Mouse (Mus musculus): ENCODE data around the gene Fat3. TPM values are rescaled to one million over a fixed set of nuclear protein-coding genes. Genes with fewer than 3 reads are reported as not detected.

The Fat3 gene
- polyA plus RNA-seq, 1 experiment, result not detected

DNA sequence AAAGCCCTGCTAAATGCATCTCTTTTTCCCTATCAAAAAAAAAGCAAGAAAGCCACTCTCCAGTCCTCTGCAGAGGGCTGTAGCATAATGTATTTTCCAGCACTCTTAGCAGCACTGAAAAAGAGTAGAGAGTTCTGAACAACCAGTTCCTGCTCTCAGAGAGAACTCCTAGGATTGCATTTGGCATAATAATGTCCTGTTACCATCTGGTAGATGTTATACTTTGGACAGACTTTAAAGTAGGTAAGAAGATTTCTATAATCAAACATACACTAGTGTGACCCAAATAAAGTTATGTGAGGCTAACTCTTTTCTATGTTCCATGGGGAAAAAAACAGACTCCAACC lies 230.3 kb downstream of the Fat3 start:
- no peak overlapping the region for H3K4me3 ChIP-seq (replicated peaks; ENCODE audit: control insufficient read depth, low read depth, low read length)
- H3K27ac ChIP-seq (ENCODE audit: control insufficient read depth, insufficient read depth, low read depth, low read length, poor library complexity), result no peak overlapping the region
- no peak for TF ChIP-seq POLR2A (IDR thresholded peaks at IDR 0.05; ENCODE audit: borderline replicate concordance, control insufficient read depth, low read depth, low read length)
- no peak for TF ChIP-seq CTCF (IDR thresholded peaks at IDR 0.05; ENCODE audit: control insufficient read depth, insufficient read depth, low read length)
- no peaks in the 10 kb centered on the region for H3K4me1 ChIP-seq (ENCODE audit: control insufficient read depth, insufficient read depth, low read length)

DNA sequence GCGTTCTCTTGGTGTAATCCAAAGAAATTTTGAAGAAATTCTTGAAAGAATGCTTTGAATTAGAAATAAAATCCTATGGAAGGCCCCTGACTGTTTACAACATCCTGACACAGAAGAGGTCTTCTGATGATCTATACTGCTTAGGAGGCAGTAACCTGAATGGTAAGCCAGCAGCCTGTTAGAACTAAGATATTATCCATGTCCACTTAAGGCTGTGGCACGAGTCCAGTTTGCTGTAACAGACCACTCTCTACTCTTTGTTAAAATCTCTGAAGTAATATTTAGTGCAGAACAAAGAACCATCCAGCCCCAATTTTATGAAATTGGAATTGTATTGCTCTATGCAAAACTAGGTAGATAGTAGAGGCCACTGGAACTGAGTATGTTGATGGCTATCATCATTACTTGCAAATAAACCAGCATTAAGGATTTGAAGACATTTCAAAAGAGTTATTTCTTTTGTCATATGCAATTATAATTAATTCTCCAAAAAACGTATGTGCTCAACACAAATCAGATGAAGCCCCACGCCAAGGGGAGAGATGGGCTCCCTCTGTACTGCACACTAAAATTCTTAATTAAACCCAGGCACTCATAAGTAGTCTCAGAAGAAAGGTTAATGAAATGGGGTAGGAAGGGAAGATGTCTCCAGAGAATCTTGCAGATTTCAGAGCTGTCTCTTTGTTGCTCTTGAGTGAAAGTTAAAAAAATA lies 230.9 kb downstream of the Fat3 start:
- no peak overlapping the region for H3K4me3 ChIP-seq (replicated peaks; ENCODE audit: control insufficient read depth, low read depth, low read length)
- H3K4me1 ChIP-seq (ENCODE audit: control insufficient read depth, insufficient read depth, low read length), result no peaks in the 10 kb centered on the region
- WGBS, result 73% methylated on average over 4 of the region's 4 CpGs
- no peak for TF ChIP-seq CTCF (IDR thresholded peaks at IDR 0.05; ENCODE audit: control insufficient read depth, insufficient read depth, low read length)
- TF ChIP-seq POLR2A (IDR thresholded peaks at IDR 0.05; ENCODE audit: borderline replicate concordance, control insufficient read depth, low read depth, low read length), result no peak
- no peak overlapping the region for H3K27ac ChIP-seq (ENCODE audit: control insufficient read depth, insufficient read depth, low read depth, low read length, poor library complexity)

DNA sequence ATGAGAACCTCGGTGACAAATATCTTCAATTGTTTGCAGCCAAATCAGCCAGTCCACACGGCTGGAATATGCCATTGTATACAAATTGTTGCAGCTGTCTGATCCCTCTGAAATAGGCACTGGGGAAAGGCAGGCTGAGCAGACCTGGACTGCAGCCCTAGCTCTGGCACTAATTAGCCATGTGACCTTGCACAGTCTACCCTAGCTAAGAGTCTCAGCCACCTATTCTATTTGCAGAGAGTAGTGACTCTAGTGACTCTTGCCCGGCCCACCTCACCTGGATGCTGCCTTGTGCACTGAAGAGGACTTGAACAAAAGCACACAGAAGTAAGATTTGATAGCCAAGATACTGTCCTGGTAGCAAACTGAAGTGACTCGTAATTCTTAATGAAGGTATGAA lies 235.6 kb downstream of the Fat3 start:
- no peak overlapping the region for H3K4me3 ChIP-seq (replicated peaks; ENCODE audit: control insufficient read depth, low read depth, low read length)
- WGBS, result 73% methylated on average over 4 of the region's 4 CpGs
- no peaks in the 10 kb centered on the region for H3K4me1 ChIP-seq (ENCODE audit: control insufficient read depth, insufficient read depth, low read length)
- no peak overlapping the region for H3K27ac ChIP-seq (ENCODE audit: control insufficient read depth, insufficient read depth, low read depth, low read length, poor library complexity)
- no peak for TF ChIP-seq POLR2A (IDR thresholded peaks at IDR 0.05; ENCODE audit: borderline replicate concordance, control insufficient read depth, low read depth, low read length)
- TF ChIP-seq CTCF (IDR thresholded peaks at IDR 0.05; ENCODE audit: control insufficient read depth, insufficient read depth, low read length), result no peak

DNA sequence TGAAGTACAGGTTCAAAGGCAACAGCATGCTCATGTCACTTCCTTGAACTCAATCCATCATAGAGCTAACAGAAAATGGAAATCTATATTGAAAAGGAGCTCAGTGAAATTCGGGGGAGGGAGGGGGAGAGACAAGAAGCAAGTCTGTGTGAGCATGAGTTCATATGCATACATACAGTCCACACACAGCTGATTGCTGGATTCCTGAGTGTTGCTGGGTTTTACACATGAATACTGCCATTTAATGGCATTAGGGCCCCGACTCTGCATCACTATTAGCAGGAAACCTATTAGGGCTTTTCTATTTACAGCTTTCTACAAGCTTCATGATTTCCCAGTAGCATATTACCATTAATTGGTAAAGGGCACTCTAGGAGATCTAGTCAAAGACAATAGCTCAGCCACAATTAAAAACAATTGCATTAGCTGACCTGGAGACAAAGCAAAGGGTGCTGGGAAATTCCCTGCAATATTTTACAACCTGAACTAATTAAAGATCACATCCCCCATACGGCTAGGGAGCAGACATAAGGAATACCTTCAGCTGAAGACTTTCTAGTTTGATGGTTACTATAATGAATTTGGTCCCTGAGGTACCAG lies 243.7 kb downstream of the Fat3 start:
- Histone ChIP-seq H3K4me3 (replicated peaks; ENCODE audit: control insufficient read depth, low read depth, low read length) (no peak overlapping the region), H3K27ac (ENCODE audit: control insufficient read depth, insufficient read depth, low read depth, low read length, poor library complexity) (no peak overlapping the region), H3K4me1 (ENCODE audit: control insufficient read depth, insufficient read depth, low read length) (no peaks in the 10 kb centered on the region)
- no peak for TF ChIP-seq POLR2A (IDR thresholded peaks at IDR 0.05; ENCODE audit: borderline replicate concordance, control insufficient read depth, low read depth, low read length)
- no peak for TF ChIP-seq CTCF (IDR thresholded peaks at IDR 0.05; ENCODE audit: control insufficient read depth, insufficient read depth, low read length)
- 60% methylated on average over 3 of the region's 3 CpGs for WGBS

DNA sequence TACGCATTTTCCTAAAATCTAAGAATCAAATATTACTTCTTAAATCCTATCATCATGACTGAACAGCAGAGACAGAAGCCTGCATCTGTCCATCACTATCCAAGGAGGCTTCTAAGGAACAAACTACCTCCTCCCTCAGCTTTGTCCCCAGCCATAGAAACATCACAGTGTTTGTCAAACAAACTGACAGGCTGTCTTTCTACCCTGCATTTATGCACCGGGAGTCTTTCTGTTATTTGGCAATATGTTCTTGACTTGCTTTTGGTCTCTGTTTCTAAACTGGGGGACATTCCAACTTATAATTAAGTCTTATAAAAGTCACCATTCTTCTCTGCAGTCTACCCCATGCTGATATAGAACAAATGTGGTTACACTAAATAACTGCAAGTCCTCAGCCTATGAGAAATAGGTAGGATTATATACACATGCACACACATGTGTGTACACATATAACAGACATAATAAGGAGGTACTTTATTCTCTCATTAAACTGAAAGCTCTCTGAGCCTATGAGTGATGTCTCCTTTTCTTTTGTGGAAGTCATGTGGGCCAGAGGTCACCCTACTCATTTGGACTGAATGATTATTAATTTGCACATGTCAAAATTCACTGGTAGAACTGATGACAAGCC lies 244.4 kb downstream of the Fat3 start:
- TF ChIP-seq CTCF (IDR thresholded peaks at IDR 0.05; ENCODE audit: control insufficient read depth, insufficient read depth, low read length) (no peak), POLR2A (IDR thresholded peaks at IDR 0.05; ENCODE audit: borderline replicate concordance, control insufficient read depth, low read depth, low read length) (no peak)
- Histone ChIP-seq H3K27ac (ENCODE audit: control insufficient read depth, insufficient read depth, low read depth, low read length, poor library complexity) (no peak overlapping the region), H3K4me3 (replicated peaks; ENCODE audit: control insufficient read depth, low read depth, low read length) (no peak overlapping the region), H3K4me1 (ENCODE audit: control insufficient read depth, insufficient read depth, low read length) (no peaks in the 10 kb centered on the region)
- 84% methylated on average over 2 of the region's 2 CpGs for WGBS

DNA sequence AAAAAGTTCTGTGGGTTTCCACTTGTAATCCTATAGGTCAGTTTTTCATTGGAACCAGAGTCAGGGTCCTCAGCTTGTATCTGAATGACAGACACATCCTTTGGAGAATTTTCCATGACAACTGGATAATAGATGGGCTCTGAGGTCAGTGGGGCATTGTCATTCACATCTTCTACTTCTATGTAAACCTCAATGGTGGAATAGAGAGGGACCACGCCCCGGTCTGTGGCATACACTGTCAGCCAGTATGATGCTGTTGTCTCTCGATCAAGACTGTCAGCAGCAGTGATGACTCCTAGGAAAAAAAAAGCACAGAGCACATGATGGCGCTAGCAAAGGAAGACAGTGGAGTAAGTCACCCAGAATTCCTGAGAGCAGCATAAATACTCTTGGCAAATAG lies 254.3 kb downstream of the Fat3 start:
- no peak overlapping the region for H3K4me3 ChIP-seq (replicated peaks; ENCODE audit: control insufficient read depth, low read depth, low read length)
- no peak overlapping the region for H3K27ac ChIP-seq (ENCODE audit: control insufficient read depth, insufficient read depth, low read depth, low read length, poor library complexity)
- TF ChIP-seq POLR2A (IDR thresholded peaks at IDR 0.05; ENCODE audit: borderline replicate concordance, control insufficient read depth, low read depth, low read length), result no peak
- TF ChIP-seq CTCF (IDR thresholded peaks at IDR 0.05; ENCODE audit: control insufficient read depth, insufficient read depth, low read length), result no peak
- 79% methylated on average over 4 of the region's 4 CpGs for WGBS
- H3K4me1 ChIP-seq (ENCODE audit: control insufficient read depth, insufficient read depth, low read length), result no peaks in the 10 kb centered on the region

DNA sequence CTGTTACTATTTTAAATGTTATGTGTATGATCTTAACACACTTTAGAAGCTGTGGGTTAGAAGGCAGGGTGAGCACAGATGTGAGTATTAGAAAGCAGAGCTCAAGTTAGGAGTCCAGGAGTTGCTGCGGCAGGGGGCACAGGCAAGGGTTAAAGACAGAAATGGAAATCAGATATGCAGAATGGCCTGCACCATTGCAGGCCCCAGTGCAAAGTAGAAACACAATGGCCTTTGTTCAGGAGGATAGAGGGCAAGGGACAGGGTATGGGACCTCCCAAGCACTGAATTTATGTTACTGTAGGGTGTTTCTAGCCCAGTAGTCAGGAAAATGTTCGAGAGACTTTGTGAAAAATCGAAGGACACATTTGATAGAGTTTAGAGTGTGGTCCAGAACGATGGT lies 269.5 kb downstream of the Fat3 start:
- 77% methylated on average over 4 of the region's 4 CpGs for WGBS
- Histone ChIP-seq H3K4me3 (replicated peaks; ENCODE audit: control insufficient read depth, low read depth, low read length) (no peak overlapping the region), H3K4me1 (ENCODE audit: control insufficient read depth, insufficient read depth, low read length) (no peaks in the 10 kb centered on the region), H3K27ac (ENCODE audit: control insufficient read depth, insufficient read depth, low read depth, low read length, poor library complexity) (no peak overlapping the region)
- TF ChIP-seq POLR2A (IDR thresholded peaks at IDR 0.05; ENCODE audit: borderline replicate concordance, control insufficient read depth, low read depth, low read length), result no peak
- no peak for TF ChIP-seq CTCF (IDR thresholded peaks at IDR 0.05; ENCODE audit: control insufficient read depth, insufficient read depth, low read length)

DNA sequence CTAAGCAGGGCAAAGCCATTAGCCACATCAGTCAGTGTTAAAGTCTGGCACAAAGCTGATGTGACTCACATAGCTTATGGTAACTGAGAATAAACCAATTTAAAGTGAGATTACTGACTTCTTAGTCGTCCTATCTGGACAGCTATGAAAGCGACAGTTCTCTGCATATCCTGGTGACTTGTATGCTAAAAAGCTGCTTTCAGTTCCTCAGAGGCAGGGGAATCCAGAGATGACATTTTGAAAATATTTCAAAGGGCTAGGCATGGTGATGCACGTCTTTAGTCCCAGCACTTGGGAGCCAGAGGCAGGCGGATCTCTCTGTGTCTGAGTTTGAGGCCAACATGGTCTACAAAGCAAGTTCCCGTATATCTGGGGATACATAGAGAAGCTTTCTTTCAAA lies 272.2 kb downstream of the Fat3 start:
- H3K4me3 ChIP-seq (replicated peaks; ENCODE audit: control insufficient read depth, low read depth, low read length), result no peak overlapping the region
- no peak for TF ChIP-seq CTCF (IDR thresholded peaks at IDR 0.05; ENCODE audit: control insufficient read depth, insufficient read depth, low read length)
- TF ChIP-seq POLR2A (IDR thresholded peaks at IDR 0.05; ENCODE audit: borderline replicate concordance, control insufficient read depth, low read depth, low read length), result no peak
- no peak overlapping the region for H3K27ac ChIP-seq (ENCODE audit: control insufficient read depth, insufficient read depth, low read depth, low read length, poor library complexity)
- H3K4me1 ChIP-seq (ENCODE audit: control insufficient read depth, insufficient read depth, low read length), result no peaks in the 10 kb centered on the region
- 73% methylated on average over 5 of the region's 5 CpGs for WGBS

Measured in bone marrow, adult 2 months (tissue).